Mouse (Mus musculus): ENCODE data around the gene Olfr597.
"Not testable (repeated sequence)": the region's sequence is repeated elsewhere in the genome, so short reads cannot be mapped to it uniquely, and the experiment has no call there.

Gene Olfr597

DNA sequence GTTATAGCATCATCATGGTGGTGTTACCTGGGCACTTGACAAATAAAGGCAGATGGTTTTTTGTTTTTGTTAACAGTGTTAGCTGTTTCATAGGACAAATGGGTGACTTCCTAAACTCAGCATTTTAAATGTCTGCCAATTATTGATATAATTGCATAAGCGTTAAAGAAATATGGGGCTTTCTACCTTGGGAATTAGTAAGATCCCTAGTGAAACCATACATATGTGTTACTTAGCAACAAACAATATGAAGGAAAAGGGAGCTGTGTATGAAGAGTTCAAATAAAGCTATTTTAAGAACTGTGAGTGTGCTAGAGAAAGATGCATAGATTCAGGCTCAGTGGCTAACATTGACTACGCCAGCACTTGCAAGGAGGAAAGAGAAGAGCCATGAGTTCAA is at the start of gene Olfr597:
Gene Olfr597, plus strand, starts transcription at position 301 of the 400 bp plus-strand sequence.
- not testable (repeated sequence) for DNase-seq (ENCODE audit: low spot score)

DNA sequence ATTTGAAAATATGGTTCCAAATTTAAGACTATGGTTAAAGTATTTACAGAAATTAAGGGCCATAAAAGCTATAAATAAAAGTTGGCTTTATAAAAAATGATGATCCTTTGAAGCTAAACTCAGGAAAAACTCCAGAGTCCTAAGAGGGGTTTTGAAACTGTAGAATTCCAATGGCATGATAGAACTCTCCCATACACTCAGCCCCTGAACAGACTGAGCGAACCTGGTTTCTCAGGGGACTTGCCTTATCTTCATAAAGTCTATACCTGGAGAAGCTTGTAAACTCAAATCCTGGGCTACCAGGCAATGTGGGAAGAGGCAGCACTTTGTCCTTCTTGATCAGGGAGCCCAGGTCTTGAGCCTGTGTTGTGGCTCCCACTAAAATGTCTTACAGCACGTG is 10.8 kb upstream of the Olfr597 start, which contains the start of gene Olfr596:
Gene Olfr596, plus strand, starts transcription at position 301 of the 400 bp plus-strand sequence.
- DNase-seq (ENCODE audit: low spot score): not testable (repeated sequence)

DNA sequence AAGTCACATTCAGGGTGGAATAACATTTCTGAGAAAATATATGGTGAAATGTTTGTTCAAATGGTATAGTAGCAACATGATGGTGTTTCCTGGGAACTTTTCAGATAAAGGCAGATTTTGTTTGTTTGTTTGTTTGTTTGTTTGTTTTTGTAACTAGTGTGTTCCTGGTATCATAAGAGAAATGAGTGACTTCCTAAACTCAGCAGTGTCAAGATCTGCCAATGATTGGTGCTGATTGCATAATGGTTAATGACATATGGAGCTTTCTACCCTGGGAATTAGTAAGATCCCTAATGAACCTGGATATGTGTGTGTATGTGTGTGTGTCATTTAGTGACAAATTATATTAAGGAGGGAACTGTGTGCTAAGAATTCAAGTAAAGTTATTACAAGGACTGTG is 7.2 kb downstream of the Olfr597 start, which contains the start of gene Olfr598:
Gene Olfr598, plus strand, starts transcription at position 301 of the 400 bp plus-strand sequence.
- no peak for DNase-seq (ENCODE audit: low spot score)

DNA sequence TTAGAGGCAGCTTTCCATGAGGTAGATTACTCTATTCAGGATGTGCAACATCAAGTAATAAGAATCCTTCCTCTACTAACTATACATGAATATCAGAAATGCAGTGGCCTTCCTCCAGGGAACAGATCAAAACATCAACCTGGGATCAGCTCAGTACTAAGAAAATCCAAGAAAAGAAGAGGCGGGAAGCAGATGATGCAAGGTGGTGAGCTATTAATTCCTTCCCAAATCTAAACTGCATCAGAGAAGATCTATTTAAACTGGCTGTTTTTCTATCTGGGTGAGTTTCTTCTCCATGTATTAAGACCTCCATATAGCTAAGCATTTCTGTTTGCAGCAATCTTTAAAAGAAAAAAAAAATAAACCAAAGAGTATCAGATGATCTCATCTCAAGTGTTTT is 19.5 kb downstream of the Olfr597 start, which contains the start of gene Olfr599:
Gene Olfr599, plus strand, starts transcription at position 301 of the 400 bp plus-strand sequence.
- no peak for DNase-seq (ENCODE audit: low spot score)

DNA sequence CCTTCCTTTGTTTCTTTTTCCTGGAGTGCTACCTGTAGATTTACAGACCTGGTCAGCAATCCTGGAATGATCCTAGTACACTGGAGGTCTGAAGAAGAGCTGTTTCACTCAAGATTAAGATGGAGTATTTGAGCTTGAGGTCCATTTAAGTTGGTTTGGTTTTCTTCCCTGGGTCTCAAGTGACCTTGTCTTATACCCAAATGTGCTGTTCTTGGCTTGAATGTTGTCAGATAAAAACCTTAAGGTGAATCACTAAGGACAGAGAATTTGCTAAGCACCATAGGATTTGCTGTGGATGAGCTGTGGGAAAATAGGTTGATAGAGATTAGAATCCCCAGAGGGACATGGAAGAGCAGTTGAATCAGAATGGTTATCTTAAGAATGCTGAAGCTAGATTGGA is 33.5 kb downstream of the Olfr597 start, which contains the start of gene Olfr600:
Gene Olfr600, minus strand, starts transcription at position 101 of the 400 bp plus-strand sequence.
- DNase-seq (ENCODE audit: low spot score): no peak

DNA sequence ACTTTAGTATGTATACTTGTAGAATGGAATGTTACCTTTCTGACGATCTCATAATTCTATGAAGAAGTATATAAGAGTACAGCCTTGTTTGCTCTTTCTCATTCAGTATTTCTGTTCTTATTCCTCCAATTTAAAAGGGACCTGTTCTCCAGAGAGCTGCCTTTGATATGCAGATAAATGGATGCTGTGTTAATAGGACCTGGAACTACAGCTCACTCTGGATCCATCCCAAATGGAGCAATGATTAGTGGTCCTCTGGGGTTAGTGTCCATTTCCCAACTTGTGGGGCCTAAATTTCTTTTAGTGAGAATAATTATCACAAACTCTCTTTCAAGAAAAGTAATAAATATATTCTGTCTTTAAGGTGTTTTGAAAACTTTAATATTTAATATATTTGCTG is 46.4 kb downstream of the Olfr597 start, which contains the start of gene Olfr601:
Gene Olfr601, minus strand, starts transcription at position 101 of the 400 bp plus-strand sequence.
- no peak for DNase-seq (ENCODE audit: low spot score)

All from ovary, postnatal 14 days (tissue).